Mouse (Mus musculus) mouse trophoblast stem cell (cell line): ENCODE results near the gene Tenm3.

ENCODE experiments used
- in situ Hi-C, 2 experiments: fragments of 300-500 bp; cut with MseI, MboI; formaldehyde crosslinking; loops; 2 replicates in 1 of 2; 3 replicates in 1 of 2; pipeline ENCODE4 v1.15.1; 2025

The Tenm3 gene

DNA sequence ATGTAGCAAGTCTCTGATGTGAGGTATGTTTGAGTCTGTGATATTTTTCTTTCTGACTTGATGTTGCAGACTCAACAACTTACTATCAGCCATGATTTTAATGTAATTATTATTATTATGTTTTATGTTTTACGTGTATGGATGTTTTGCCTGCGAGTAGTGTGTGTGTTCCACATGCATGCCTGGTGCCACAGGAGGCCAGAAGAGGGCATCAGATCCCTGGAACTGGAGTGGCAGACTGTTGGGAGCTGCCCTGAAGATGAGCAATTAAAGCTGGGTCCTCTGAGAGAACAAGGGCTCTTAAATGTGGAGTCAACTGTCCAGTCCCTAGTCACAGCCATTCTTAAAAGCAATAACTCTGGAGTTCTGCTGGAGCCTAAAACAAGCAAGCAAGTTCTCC lies 564.4 kb downstream of the Tenm3 start:
- in situ Hi-C loops, result no loop called here

DNA sequence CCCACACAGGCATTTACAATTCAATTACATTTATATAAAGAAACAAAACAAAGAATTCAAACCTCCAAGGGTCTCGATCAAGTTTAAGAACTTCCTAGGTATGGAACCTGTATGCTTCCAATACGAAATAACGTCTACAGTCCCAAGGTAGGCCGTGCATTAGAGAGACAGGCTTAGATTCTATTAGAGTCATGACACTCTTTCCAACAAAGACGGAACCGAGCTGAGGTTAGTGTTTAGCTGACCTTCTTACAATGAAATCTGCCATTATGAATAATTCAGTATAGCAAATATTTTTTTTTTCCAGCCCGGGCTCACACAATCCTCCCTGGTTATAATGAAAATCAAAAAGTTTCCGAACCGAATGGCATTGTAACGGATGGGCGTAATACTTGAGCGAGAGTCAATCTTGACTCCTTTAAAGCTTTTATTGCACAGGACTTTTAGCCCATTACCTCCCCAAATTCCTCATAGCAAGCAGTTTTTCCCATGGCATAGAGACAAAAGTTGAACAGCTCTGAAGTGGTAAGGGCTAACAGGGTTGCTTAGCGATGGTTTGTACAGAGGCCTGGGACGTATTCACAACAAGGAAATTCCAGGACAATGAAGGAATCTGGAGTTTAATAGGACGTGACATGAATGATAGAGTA lies 565.6 kb downstream of the Tenm3 start:
- in situ Hi-C loops, result no loop called here

DNA sequence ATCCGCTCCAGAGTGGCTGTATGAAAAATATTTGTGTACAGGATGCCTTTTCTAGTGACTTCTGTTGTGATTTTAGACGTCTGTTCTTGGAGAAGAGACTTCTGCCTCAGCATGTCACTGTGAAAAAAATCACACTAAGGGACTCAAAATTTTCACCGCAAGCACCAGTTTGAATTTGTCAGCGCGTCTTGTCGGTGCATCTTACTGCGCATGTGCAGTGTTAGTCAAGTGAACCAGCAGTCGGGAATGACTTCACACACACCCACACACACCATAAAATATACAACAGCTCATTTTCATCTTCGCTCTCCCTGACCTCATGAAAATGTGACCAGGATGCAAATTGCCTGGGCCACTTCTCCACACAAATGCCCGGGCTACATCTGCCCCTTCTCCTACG lies 568.7 kb downstream of the Tenm3 start:
- in situ Hi-C loops, result no loop called here

DNA sequence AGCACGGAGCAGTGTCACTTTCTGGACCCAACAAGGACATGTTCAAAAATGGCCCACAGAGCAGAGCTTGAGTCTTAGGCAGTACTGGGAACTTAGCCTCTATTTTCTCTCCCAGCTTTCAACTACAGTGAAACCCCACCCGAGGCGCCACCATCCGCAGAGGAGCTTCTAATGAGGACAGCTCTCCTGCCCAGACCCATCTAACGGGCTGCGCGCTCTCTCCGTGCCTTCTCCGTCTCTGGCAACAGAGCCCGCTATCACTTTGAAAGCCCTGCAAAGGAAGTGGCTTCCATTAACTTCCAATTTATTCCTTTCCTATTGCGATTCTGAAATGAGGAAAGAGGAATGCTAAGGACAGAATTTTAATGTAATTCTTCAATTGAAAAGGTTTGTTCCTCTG lies 569.2 kb downstream of the Tenm3 start:
- in situ Hi-C loops, result no loop called here

DNA sequence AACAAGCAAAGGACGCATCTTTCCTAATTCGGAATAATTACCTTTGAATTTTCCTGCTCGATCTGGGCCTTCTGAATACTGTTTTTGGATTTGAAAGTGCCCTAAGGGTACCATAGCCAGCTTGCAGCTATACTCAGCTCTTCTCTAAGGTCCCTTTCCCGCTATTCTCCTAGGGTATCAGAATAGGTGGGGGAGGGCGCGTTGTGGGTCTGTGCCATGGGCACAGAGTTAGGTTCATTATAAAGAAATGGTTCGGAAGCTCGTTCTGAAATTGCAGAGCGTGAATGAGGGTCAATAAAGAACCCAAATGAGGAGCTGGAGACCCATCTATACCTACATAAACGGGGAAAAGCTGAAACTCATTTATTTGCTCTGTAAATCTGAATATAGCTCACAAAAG lies 575.1 kb downstream of the Tenm3 start:
- in situ Hi-C loops, result no loop called here

DNA sequence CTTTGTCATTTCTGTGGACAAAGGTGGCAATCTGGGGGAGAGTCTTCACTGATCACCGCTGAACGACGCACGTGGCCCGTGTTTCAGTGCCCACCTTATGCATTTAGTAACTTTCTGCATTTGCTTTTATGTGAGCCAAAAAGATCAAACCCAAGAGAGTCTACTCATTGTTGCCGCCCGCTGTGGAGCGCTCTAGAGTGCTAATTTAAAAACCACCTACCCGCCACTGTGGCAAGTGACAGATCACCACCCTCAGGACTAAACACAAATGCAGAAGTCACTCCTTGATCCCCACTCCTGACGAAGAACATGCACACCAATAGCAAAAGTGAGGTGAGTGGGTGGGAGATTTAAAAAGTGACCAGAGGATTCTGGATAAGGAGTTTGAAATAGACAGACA lies 583.5 kb downstream of the Tenm3 start:
- in situ Hi-C loops, result no loop called here

DNA sequence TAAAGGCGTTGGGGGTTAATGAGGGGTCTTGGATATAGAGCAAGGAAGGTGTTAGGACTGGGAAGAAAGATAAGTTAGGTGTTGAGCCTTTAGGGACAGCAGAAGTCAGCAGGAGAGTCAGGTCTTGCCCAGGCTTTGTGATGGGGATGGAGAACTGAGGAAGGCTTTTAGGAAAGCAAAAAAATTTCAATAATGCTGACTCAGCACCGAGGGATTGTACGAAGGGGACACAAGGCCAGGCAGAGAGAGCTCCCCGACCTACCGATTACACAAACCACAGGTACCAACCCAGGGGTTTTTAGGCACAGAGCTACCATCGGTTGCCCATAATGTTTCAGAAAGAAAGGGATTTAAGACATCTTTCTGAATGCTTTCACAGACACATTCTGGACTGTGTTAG lies 583.9 kb downstream of the Tenm3 start:
- in situ Hi-C loops, result no loop called here

DNA sequence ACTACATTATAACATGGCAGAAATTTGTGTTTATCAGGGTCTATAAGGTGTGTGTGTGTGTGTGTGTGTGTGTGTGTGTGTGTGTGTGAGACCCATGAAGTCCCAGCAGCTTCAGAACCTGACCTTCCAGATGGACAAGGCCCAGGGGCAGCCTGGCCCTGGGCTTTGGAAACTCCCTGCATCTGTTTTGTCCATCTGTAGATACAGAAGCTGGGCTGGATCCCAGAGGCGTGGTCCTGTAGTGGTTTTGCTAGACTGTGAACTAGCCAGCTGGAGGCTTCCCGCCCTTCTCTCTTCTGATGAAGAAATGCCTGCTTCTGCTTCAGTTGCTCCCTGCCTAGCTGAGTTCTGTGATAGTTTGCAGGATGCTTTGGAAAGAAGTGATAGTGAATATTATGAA lies 599.9 kb downstream of the Tenm3 start:
- in situ Hi-C loops, result no loop called here

DNA sequence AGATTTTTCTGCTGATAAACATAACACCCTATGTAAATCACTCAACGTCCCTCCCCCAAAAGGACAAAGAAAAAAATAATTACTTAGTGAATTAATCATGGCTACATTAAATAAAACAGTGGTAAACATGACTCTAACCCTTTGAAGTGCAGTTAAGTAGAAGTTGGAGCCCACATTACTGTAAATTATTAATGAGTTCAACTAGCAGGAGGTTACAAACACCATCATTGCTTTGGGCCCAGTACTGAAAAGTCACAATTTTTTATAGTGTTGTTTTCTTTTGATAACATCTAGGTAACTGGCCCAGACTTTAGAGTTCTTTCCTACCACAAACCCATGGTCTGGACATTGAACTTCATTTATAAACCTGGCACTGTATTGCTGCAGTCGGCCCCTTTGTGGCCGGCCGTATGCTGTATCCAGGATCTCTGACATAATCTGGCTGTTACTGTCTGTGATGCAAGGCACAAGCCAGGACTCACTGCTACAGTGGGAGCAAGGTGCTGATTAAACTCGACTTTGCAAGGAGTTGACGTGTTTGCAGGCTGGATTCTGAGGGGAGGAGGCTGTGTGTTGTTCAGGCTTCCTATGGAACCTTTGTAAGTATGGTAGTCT lies 602.7 kb downstream of the Tenm3 start:
- in situ Hi-C loops, result no loop called here

DNA sequence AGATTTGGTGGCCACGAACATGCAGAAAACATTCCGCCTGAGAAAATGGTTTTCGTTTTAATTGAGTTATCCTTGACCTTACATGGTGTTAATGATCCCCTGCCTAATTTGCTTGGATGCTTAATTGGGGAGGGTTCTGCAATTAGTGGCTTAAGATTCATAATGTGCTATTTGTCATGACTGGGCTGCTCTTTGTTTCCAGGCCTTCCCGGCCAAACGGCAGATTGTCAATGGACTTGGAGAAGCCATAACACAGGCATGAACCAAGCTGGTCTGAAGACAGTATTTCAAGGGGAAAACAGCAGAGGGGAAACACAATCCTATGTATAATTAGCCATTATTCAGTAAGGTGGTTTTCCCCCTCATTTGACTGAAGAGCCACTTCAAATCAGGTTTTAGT lies 606.8 kb downstream of the Tenm3 start:
- in situ Hi-C loops, result no loop called here

DNA sequence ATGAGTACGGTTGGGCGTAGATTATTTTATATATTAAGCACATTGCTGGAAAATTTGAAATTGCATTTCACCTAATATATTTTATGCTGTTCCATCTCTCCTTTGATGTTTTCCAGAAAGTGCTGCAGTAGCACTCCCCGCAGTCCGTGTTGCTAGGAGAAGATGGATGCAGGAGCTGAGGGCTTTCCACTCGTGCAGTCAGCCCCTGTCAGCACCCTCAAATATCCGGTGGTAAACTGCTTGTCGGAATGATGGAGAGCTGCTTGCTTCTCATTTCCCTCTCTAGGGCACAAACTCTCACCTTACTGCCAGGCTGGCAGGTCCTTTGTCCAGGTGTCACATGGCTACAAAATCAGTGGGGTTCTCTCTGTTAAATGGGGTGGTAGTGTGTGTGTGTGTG lies 610.8 kb downstream of the Tenm3 start:
- in situ Hi-C loops, result no loop called here

DNA sequence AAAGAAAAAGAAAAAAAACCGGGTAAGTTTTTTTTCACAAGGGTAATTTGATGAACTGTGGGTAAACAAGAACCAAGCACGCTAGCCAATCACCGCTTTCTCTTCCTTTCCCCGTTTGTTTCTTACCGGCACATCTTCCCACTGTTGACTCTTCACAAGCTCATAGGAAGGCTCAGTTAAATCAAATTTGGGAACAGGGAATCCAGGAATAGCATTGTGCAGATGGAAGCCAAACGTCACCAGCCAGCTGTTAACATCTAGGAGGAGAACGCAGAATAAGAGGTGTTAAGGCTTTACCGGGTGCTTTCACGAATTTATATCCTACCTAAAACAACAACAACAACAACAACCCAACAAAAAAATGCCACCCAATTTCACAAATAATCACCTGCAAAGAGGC lies 611.9 kb downstream of the Tenm3 start:
- in situ Hi-C loops, result no loop called here

DNA sequence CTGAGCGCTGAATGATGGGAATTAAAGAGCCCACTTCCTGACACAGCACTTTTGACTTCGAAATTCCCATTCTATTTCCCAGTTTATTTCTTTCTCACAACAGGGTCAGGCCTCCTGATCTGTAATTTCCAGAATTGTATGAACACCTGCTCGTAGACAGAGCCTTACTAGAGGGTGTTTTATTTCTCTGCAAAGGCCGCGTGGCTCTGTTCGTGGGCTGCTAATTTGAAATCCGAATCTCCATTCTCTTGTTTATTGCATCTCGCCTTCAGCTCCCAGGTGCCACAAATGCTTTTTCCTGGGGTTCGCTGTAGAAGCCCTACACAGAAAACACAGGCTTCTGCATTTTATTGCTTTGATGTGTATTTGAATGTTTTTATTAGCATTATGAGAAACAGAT lies 612.4 kb downstream of the Tenm3 start:
- in situ Hi-C loops, result no loop called here

DNA sequence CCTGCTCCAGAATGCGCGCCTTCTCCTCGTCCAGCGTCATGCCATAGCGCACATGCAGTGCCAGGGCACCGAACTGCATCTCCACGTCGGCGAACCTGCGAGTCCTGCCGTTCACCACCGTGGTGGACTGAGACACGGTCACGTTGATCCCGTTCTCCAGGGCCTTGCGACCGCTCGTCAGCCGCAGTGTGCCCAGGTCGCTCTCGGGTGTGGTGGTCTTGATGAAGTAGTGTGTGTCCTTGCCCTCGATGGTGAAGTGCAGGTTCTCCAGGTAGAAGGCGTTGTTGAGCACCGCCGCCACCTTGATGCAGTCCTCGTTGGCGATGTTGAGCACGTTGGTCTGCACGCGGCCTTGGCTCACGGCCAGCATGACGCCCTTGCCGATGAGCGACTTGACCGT lies 615.1 kb downstream of the Tenm3 start:
- in situ Hi-C loops, result loop anchor here in 1 of 2 experiments (10.0 kb wide), 1 partner anchor 286 kb away; no protein-coding TSS in a partner anchor

DNA sequence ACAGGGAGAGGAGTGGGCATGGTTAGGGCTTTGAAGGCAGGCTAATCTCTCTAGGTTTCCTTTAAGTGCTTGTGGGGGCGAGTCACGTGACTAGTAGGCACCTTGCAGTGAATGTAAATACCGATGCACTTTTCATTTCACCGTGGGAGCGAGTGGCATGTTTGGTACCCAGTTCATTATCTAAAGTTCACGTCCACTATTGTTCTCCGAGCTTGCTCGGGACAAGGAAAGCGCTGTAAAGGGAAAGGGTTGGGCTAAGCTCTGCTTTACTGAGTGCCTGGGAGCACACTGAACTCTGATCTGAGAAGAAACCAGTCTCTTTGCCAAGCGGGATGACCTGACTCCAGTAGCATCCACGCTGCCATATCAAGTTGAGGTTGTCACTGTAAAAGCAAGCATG lies 619.0 kb downstream of the Tenm3 start:
- in situ Hi-C loops, result loop anchor here (5.0 to 10.0 kb wide), 2 partner anchors 290 to 303 kb away; no protein-coding TSS in a partner anchor

DNA sequence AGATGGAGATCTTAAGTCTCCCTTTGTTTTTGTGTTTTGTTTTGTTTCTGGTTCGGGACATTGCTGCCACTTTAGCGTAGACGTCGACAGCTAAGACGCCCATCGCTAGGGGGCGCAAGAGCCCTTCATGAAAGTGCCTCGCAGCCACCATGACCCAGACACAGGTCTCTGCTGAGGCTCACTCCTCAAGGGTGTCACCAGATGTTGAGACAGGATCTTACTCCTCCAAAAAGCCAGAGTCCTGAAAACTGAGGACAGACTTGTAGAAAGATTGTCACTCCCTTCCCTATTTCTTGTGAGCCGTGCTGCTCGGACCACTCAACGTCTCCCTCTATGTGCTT lies 621.4 kb downstream of the Tenm3 start:
- in situ Hi-C loops, result loop anchor here (5.0 to 10.0 kb wide), 2 partner anchors 292 to 305 kb away; no protein-coding TSS in a partner anchor

DNA sequence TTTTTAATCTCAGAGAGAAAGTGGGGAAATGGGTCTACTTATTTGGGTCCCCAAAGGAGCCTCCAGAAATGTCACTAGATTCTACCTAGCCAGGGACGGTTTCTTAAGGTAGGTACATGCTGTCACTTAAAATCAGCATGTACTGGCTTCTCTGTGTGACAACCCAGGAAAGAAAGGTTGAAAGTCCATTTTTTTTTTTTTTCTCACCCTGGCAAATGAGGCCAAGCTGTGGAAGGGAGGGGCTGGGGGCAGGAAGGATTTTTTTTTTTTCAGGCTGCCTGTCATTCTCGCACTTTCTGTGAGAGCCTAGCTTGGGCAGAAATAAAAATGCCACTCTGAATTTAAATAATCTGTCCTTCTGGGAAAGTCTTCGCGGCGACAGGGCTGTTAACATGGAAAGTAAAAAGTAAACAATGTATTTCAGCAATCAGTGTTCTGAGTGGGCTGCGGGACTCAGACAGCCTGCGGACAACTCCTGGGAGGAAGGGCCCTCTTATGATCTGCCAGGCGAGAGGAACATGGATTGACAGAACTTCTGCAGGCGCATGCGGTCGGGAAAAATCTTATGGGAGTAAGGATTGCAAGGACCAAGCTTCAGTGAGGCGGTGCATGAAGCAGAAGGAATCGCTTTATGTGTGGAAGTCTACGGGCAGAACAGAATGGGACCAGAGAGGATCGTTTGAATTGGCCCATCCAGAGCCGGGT lies 621.9 kb downstream of the Tenm3 start:
- in situ Hi-C loops, result loop anchor here (5.0 to 10.0 kb wide), 2 partner anchors 293 to 305 kb away; no protein-coding TSS in a partner anchor

DNA sequence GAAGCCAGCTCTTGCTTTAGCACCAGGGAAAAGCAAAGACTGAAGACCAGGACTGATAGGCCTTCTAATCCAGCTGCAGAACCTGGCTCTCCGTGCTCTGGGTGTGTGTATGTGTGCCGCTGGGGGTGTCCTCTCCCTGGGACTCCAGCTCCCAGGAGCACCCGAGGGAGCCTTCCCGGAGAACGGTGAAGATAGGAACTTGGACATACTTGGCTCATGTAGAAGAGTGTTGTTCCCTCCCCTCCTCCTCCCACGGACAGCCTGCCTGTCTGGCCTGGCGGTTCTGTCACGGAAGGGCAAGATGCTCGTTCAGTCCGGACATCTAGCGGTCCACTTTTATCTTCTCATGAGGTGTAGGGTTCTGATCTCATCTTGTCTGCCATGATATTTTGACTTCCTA lies 622.4 kb downstream of the Tenm3 start:
- in situ Hi-C loops, result loop anchor here (5.0 to 10.0 kb wide), 2 partner anchors 293 to 306 kb away; no protein-coding TSS in a partner anchor

DNA sequence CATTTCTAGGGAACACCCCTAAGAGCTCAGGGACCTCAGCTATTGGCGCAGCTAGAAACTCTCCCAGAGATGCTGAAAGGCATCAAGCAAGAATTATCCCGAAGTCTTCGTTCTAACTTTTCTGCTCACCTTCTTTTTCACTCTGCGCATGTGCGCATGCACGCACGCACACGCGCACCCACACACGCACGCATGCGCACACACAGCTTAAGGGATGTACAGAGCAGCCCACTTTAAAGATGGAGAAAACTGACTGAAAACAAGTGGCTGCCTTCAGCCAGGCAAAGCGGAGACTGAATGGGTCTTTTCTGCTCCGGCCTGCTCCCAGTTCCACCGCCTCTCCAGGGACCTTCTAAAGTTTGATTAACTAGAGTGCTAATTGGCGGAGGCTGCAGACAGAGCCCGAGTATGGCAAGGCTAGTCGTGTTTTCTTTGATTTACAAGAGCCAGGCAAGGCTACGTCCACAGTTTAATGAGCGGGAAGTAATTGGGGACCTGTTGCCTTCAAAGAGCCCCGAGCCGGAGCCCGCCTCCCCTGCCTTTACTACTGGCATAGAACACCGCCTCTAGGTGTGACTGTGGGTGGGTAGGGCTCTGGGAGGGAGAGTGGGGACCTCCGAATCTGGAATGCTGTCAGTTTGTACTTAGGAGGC lies 623.1 kb downstream of the Tenm3 start:
- in situ Hi-C loops, result loop anchor here (5.0 to 10.0 kb wide), 2 partner anchors 294 to 307 kb away; no protein-coding TSS in a partner anchor

DNA sequence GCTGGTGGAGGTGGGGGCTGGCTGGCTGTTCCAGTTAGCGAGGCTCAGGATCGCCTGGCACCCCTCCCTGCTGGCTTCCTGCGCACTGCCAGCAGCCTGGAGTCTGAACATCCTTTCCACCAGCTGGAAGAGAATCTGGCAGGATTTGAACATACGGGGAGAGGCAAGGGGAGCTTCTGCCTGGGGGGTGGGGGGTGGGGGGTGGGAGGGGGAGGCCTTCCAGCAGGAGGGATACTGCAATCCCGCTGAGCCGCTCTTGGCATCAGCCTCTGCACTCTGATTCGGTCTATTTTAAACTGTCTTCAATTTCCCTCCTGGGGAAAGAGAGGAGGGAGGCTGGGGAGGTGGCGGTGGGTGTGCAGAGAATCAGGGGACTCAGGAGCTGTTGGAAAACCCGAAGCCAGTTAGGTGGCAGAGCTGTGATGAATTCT lies 628.7 kb downstream of the Tenm3 start:
- in situ Hi-C loops, result no loop called here

DNA sequence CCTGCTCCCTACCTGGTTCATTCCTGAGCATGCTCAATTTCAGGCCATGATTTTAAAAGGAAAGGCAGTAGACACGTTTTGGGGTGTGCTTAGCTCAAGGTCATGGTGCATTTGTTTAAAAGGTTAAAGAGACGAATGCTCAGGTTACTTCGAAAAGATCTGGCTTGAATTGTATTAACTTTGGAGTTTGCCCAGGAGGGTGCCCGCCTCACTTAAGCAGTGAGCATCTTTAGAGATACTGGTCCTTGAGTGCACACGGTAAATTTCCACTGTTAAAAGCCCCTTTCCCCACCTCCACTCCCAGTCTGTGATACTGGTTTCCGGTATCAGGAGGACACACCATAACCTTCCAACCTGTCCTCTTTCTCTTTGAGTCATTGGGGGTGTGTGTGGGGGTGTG lies 629.4 kb downstream of the Tenm3 start:
- in situ Hi-C loops, result no loop called here

DNA sequence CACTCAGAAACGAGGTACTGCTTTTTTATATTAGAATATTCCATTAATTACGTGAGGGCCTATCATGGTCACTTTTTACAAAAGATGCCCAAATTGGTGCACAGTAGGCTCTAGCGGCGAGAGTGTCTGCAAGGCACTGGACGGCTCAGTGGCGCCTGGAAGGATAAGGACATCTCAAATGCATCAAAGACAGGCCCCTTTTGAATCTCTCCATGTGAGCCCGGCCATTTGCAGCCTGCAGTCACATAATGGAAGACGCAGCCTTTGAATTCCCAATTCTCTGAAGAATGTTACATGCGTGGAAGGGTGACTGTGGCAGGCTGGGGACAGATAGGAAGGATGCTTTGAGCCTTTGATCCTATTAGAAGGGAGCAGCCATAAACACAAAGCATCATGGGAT lies 631.8 kb downstream of the Tenm3 start:
- in situ Hi-C loops, result no loop called here
